Mouse (Mus musculus): ENCODE results near the gene Thy1. TPM values are rescaled to one million over a fixed set of nuclear protein-coding genes. Genes with fewer than 3 reads are reported as not detected.

The Thy1 gene
- 1.9 TPM for polyA plus RNA-seq (2014; fragmentation: Illumina TruSeq; extraction: RNeasy Lipid Tissue Mini Kit (QIAGEN cat#74804); ENCODE audit: low read depth, low replicate concordance)

DNA sequence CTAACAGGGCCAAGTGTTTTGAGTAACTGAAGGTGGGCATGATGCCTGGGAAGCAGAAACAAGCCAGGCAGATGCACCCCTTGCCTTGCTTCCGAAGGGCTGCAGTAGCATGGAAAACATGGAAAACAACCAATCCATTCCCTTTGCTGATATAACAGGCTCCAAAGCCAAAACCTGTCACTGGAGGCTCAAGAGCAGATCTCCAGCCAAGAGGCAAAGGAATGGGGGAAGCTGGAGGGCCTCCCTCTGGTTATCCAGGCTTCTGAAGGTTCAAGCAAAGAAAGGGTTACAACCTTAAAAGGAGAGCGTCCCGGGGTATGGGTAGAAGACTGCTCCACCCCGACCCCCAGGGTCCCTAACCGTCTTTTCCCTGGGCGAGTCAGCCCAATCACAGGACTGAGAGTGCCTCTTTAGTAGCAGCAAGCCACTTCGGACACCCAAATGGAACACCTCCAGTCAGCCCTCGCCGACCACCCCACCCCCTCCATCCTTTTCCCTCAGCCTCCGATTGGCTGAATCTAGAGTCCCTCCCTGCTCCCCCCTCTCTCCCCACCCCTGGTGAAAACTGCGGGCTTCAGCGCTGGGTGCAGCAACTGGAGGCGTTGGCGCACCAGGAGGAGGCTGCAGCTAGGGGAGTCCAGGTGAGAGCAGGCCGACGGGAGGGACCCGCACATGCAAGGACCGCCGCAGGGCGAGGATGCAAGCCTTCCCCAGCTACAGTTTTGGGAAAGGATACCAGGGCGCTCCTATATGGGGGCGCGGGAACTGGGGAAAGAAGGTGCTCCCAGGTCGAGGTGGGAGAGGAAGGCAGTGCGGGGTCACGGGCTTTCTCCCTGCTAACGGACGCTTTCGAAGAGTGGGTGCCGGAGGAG, at the start of gene Thy1:
Gene Thy1 (plus strand): TSS at position 549 of the 872 bp plus-strand sequence.

DNA sequence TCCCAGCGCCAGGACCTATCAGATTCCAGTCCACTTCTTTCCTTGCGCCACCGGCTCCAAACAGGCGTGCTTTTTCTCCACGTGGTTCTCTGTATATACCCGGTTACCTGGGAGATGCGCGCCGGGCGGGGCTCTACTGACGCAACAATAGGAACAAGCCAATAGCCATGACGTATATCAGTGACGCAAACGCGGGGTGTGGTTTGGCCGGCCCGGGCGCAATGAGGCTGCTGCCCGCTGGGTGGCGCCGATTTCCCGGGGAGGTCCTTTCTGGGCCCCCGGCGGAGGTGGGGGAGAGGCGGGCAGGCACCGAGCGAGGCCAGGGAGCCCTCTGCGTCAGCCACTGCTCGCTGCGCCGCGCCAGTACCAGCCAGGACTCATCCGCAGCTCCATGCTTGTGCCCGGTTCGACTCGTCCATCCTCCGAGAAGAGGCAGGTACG, 23.6 kb downstream of the Thy1 start, which contains the start of gene Usp2:
Gene Usp2 (plus strand): TSS at position 237 of the 441 bp plus-strand sequence.

Other genes with a start within 250 kb of the Thy1 start
- 4.7 TPM for gene Usp2, start 23.6 kb downstream of the Thy1 start, polyA plus RNA-seq (2014; fragmentation: Illumina TruSeq; extraction: RNeasy Lipid Tissue Mini Kit (QIAGEN cat#74804); ENCODE audit: low read depth, low replicate concordance)
- gene Mfrp, start 58.3 kb downstream of the Thy1 start, polyA plus RNA-seq (2014; fragmentation: Illumina TruSeq; extraction: RNeasy Lipid Tissue Mini Kit (QIAGEN cat#74804); ENCODE audit: low read depth, low replicate concordance): not detected
- gene C1qtnf5, start 63.9 kb downstream of the Thy1 start, polyA plus RNA-seq (2014; fragmentation: Illumina TruSeq; extraction: RNeasy Lipid Tissue Mini Kit (QIAGEN cat#74804); ENCODE audit: low read depth, low replicate concordance): not detected
- gene Gm49380, start 70.1 kb downstream of the Thy1 start, polyA plus RNA-seq (2014; fragmentation: Illumina TruSeq; extraction: RNeasy Lipid Tissue Mini Kit (QIAGEN cat#74804); ENCODE audit: low read depth, low replicate concordance): 0.32 TPM
- gene Rnf26, start 70.1 kb downstream of the Thy1 start, polyA plus RNA-seq (2014; fragmentation: Illumina TruSeq; extraction: RNeasy Lipid Tissue Mini Kit (QIAGEN cat#74804); ENCODE audit: low read depth, low replicate concordance): 0.82 TPM
- 13.8 TPM for gene Mcam, start 91.1 kb downstream of the Thy1 start, polyA plus RNA-seq (2014; fragmentation: Illumina TruSeq; extraction: RNeasy Lipid Tissue Mini Kit (QIAGEN cat#74804); ENCODE audit: low read depth, low replicate concordance)
- 83.6 TPM for gene Cbl, start 190.7 kb downstream of the Thy1 start, polyA plus RNA-seq (2014; fragmentation: Illumina TruSeq; extraction: RNeasy Lipid Tissue Mini Kit (QIAGEN cat#74804); ENCODE audit: low read depth, low replicate concordance)
- gene Ccdc153, start 197.3 kb downstream of the Thy1 start, polyA plus RNA-seq (2014; fragmentation: Illumina TruSeq; extraction: RNeasy Lipid Tissue Mini Kit (QIAGEN cat#74804); ENCODE audit: low read depth, low replicate concordance): not detected
- gene Pdzd3, start 208.1 kb downstream of the Thy1 start, polyA plus RNA-seq (2014; fragmentation: Illumina TruSeq; extraction: RNeasy Lipid Tissue Mini Kit (QIAGEN cat#74804); ENCODE audit: low read depth, low replicate concordance): 1.5 TPM
- gene Nlrx1, start 225.2 kb downstream of the Thy1 start, polyA plus RNA-seq (2014; fragmentation: Illumina TruSeq; extraction: RNeasy Lipid Tissue Mini Kit (QIAGEN cat#74804); ENCODE audit: low read depth, low replicate concordance): 0.38 TPM
- not detected for gene Abcg4, start 245.2 kb downstream of the Thy1 start, polyA plus RNA-seq (2014; fragmentation: Illumina TruSeq; extraction: RNeasy Lipid Tissue Mini Kit (QIAGEN cat#74804); ENCODE audit: low read depth, low replicate concordance)

All from sigmoid colon, adult 10 weeks (tissue).